Mouse (Mus musculus): ENCODE measurements around the gene 3110082J24Rik.

The 3110082J24Rik gene

DNA sequence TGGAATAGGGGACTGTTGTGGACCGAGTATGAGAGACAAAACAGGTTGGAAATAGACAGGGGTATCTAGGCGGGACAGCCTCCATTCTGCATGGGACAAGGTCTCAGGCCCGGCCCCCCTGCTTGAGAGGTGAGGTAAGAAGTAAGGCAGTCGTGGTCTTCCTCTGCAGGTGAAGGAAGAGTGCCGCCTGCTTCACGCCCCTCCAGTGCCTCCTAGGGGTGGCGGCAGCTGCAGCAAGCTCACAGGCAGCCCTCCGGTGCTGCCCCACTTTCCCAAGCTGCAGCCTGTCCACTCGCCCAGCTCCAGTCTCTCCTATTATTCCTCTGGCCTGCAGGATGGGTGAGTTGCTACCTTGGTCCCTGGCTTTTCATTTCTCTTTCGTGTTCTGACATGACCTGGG, 9.8 kb upstream of the 3110082J24Rik start:
- DNase-seq (ENCODE audit: low spot score) = no peak

DNA sequence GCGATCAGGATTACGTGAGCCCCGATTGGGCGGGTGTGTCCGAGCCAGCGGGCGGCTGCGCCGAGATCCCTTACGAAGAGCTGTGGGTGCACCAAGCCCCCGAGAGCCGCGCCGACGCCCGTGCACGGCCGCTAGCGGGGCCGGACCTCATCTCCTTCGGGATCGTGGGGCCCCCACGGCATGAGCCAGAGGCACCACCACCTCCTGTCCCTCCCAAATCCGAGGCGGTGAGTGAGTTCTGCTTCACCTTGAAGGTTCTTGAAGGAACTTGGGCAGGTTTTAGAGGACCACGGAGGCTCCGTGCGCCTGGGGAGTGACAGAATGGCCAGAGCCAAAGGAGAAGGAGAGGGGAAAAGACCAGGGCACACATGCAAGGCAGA, 8.9 kb upstream of the 3110082J24Rik start:
- no peak for DNase-seq (ENCODE audit: low spot score)

GRCm38 (mm10) chr5:30113881-30114760, 8.2 kb upstream of the 3110082J24Rik start:
- peak; percentile 71 for DNase-seq (ENCODE audit: low spot score)

- DNase-seq (ENCODE audit: low spot score) = no peak
Measured at GRCm38 (mm10) chr5:30112533-30113068, 6.7 kb upstream of the 3110082J24Rik start.

GRCm38 (mm10) chr5:30111771-30112170, 5.9 kb upstream of the 3110082J24Rik start:
- no peak for DNase-seq (ENCODE audit: low spot score)

DNA sequence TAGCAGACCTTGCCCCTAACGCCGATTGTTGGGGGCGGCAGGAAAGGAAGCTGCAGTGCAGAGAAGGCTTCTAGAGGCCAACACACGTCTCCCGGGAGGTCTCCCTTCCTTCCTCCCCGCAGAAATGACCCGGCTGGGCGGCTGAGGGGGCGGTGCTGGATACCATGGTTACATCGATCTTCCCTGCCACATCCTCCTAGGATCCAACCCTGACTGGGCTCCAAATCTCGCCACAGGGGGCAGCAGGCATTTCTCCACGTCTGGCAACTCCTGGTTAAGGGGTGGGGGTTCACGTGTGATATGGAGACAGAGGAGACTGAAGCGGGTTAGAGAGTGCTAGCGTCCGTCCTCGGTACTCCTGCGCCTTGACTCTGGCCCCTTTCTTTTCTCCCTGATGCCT, 5.2 kb upstream of the 3110082J24Rik start:
- no peak for DNase-seq (ENCODE audit: low spot score)

GRCm38 (mm10) chr5:30110371-30111060, 4.6 kb upstream of the 3110082J24Rik start:
- no peak for DNase-seq (ENCODE audit: low spot score)

- no peak for DNase-seq (ENCODE audit: low spot score)
Measured at GRCm38 (mm10) chr5:30109899-30110298, 4.0 kb upstream of the 3110082J24Rik start.

GRCm38 (mm10) chr5:30108233-30108632, 2.3 kb upstream of the 3110082J24Rik start:
- no peak for DNase-seq (ENCODE audit: low spot score)

DNA sequence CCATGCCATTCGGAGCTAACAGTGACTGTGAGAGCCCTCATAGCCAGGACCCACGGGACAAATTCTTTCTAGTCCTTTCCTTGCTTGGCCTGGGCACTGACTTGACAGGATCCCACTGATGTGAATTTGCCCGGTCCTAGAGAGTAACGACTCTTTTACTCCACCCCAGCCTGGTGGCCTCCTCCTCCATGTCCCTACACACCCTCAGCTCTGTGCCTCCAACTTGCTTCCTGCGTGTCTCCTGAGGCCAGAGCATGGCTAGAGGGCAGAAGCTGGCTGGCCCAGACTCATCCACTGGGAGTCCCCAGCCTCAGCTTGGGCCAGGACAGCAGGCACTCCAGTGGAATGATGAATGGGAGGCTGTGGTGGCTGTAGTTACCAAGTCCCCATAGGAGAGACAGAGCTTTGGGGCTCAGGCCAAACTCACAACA, 1.7 kb upstream of the 3110082J24Rik start:
- no peak for DNase-seq (ENCODE audit: low spot score)

GRCm38 (mm10) chr5:30107186-30107585, 1.3 kb upstream of the 3110082J24Rik start:
- no peak for DNase-seq (ENCODE audit: low spot score)

GRCm38 (mm10) chr5:30106756-30107155, 870 bp upstream of the 3110082J24Rik start:
- no peak for DNase-seq (ENCODE audit: low spot score)

- peak; percentile 53 for DNase-seq (ENCODE audit: low spot score)
Measured at GRCm38 (mm10) chr5:30104841-30105667, 832 bp downstream of the 3110082J24Rik start, which contains the start of gene Garem2. Garem2 (plus strand) TSS chr5:30105161.

GRCm38 (mm10) chr5:30104339-30104738, 1.5 kb downstream of the 3110082J24Rik start:
- DNase-seq (ENCODE audit: low spot score) = peak; percentile 70

- no peak for DNase-seq (ENCODE audit: low spot score)
Measured at GRCm38 (mm10) chr5:30103340-30103739, 2.5 kb downstream of the 3110082J24Rik start.

DNA sequence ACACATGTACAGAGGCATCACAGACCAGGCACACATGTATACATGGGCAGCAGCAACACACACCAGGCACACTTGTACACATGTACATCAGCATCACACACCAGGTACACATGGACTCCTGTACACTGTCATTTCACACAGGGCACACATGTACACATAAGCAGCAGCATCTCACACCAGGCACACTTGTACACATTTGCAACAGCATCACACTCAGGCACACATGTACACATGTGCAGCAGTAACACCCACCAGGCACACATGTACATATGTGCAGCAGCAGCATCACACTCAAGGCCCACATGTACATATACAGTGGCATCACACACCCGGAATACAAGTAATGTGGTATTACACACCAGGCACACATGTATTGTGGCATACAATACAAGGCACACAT, 7.6 kb downstream of the 3110082J24Rik start:
- no peak for DNase-seq (ENCODE audit: low spot score)

DNA sequence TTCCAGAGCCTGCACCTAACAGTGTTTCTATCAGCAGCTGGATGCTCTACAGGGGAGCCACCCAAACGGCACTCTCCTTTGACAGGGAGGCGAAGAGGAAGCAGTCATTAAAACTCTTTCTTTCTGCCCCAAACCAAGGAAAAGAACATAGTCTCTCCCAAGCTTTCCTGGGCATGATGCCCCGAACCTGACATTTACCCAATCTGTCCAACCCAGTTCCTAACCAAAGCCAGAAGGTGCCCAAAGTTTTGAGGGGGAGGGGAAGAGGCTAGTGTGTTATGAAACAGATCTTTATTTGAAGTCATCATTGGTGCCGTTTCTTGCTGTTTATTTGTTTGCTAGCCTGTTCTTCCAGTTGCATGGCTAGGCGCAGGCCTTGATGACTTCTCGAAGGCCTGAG, 10.2 kb downstream of the 3110082J24Rik start:
- DNase-seq (ENCODE audit: low spot score) = no peak

GRCm38 (mm10) chr5:30094399-30094798, 11.5 kb downstream of the 3110082J24Rik start:
- DNase-seq (ENCODE audit: low spot score) = no peak

DNA sequence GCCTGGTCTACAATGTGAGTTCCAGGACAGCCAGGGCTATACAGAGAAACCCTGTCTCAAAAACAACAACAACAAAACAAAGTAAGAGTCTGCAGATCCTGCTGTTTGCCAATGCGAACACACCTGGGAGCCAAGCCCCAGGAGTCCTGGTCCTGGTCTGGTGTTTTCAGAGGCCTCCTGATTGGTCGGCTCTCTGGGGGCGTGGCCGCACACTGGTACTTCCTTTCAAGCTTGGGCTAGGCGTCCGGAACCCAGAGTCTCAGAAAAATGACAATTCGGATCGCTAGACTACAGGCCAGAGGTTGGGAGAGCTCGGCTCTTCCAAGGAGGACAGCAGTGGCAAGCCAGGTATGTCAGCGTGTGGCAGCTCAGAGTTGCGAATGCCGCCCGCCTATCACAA, 13.2 kb downstream of the 3110082J24Rik start:
- DNase-seq (ENCODE audit: low spot score) = no peak

- DNase-seq (ENCODE audit: low spot score) = peak; percentile 84
Measured at GRCm38 (mm10) chr5:30072825-30073821, 32.8 kb downstream of the 3110082J24Rik start, which contains the start of gene Tyms. Tyms (minus strand) TSS chr5:30073617.

DNA sequence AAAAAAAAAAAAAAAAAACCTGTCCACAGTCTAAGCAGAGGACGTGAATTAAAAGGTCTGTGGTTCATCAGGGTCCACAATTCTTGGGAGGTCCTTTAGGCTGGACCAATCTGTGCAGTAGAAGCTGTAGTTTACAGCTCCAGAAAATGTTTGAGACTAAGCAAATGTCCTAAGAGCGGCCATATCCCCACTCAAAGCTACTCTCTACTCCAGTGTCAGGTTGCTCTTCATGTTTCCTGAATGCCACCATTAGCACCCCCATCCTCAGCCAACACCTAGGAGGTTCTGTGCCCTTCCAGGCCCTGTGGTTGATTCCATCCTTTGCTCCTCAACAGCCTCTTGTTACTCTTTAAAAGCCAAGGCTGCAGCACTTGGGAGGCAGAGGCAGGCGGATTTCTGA, 33.5 kb downstream of the 3110082J24Rik start:
- no peak for DNase-seq (ENCODE audit: low spot score)

Data from testis, postnatal 14 days (tissue).